Mouse (Mus musculus): ENCODE measurements around the gene Slc51b. TPM values are rescaled to one million over a fixed set of nuclear protein-coding genes. Genes with fewer than 3 reads are reported as not detected.

Gene Slc51b
- polyA plus RNA-seq, 1 experiment: 15.0 TPM

DNA sequence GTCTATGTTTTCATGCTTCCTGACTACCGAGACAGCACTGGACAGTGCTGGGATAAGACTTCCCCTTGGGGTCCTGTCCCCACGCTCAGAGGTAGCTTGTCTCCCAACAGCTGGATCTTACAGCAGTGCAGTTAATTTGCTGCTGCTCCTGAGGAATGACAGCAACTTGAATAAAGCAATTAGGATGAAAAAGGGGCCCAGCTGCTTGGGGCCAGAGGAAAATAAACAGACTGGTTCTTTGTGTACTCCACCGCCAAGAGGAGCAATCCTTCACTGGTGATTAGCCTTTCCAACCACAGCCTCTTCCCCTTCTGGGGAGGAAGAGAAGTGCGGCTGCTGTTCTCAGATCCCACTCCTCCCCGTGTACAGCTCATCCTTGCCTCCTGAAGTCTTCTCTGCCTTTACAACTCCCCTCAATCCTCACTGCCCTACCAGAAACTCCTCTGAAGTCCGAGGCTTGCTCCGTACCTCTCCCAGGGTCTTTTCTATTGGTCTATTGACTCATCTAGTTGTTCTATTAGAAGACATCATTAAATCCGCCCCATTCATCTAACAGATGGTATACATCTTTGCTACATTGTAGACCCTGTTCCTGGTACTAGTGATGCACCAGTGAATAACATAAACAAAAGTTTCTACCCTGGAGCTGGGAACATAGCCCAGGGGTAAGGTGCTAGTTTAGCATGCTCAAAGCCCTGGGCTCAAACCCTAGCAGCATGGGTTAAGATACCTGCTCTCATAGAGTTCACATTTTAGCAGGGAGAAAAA is 36.2 kb downstream of the Slc51b start:
- Histone ChIP-seq H3K36me3 (ENCODE audit: control insufficient read depth, insufficient read depth, low read length) (no peaks in the 10 kb centered on the region), H3K4me1 (ENCODE audit: control insufficient read depth, insufficient read depth, low read length) (peaks cover 3% of the 10 kb centered on the region; the same call in 1 of the 2 replicates), H3K27me3 (replicated peaks; ENCODE audit: control insufficient read depth, insufficient read depth, low read length) (no peaks in the 10 kb centered on the region), H3K4me3 (ENCODE audit: insufficient read depth, low read depth, low read length) (no peak overlapping the region), H3K27ac (ENCODE audit: insufficient read depth, low read depth, low read length) (peak overlapping the region; percentile 28)
- peak; percentile 42 for DNase-seq
- TF ChIP-seq POLR2A (IDR thresholded peaks at IDR 0.05; ENCODE audit: low read depth, low read length) (no peak), CTCF (conservative IDR thresholded peaks at IDR 0.05; ENCODE audit: insufficient read depth, insufficient read length, low read depth, low read length) (0 out of 2 replicates have a peak, but pooled peaks have one; percentile 19)
- 53% methylated on average over 8 of the region's 8 CpGs for WGBS

DNA sequence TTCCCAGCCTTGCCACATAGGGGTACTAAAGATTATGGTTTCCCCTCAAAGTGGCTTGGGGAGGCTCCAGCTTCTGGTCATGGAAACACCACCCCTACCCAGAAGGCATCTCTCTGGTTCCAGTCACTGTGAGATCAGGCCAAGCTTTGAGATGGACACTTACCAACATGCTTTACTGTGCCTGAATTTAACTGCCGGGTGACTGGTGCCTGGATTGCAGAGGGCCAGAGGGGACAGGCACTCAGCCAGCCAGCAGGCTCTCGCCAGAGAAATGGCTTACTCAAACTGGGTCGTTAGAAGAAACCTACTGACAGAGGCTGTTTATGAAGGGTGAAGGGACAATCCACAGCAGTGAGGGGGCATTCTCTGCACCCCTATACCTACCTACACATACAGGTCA is 38.5 kb downstream of the Slc51b start:
- H3K27me3 ChIP-seq (replicated peaks; ENCODE audit: control insufficient read depth, insufficient read depth, low read length): no peaks in the 10 kb centered on the region
- H3K36me3 ChIP-seq (ENCODE audit: control insufficient read depth, insufficient read depth, low read length): no peaks in the 10 kb centered on the region
- H3K27ac ChIP-seq (ENCODE audit: insufficient read depth, low read depth, low read length): peak overlapping the region; percentile 1; the same call in 1 of the 2 replicates
- no peak for TF ChIP-seq CTCF (conservative IDR thresholded peaks at IDR 0.05; ENCODE audit: insufficient read depth, insufficient read length, low read depth, low read length)
- TF ChIP-seq POLR2A (IDR thresholded peaks at IDR 0.05; ENCODE audit: low read depth, low read length): no peak
- no peak overlapping the region for H3K4me3 ChIP-seq (ENCODE audit: insufficient read depth, low read depth, low read length)
- peak; percentile 43 for DNase-seq
- WGBS: 38% methylated on average over 3 of the region's 3 CpGs
- H3K4me1 ChIP-seq (ENCODE audit: control insufficient read depth, insufficient read depth, low read length): peaks cover 3% of the 10 kb centered on the region; the same call in 1 of the 2 replicates

GRCm38 (mm10) chr9:65382751-65383097 is 40.0 kb downstream of the Slc51b start:
- Histone ChIP-seq H3K4me3 (ENCODE audit: insufficient read depth, low read depth, low read length) (no peak overlapping the region), H3K4me1 (ENCODE audit: control insufficient read depth, insufficient read depth, low read length) (peaks cover 3% of the 10 kb centered on the region; the same call in 1 of the 2 replicates), H3K27me3 (replicated peaks; ENCODE audit: control insufficient read depth, insufficient read depth, low read length) (no peaks in the 10 kb centered on the region), H3K27ac (ENCODE audit: insufficient read depth, low read depth, low read length) (peak overlapping the region; percentile 60; the same call in 1 of the 2 replicates), H3K36me3 (ENCODE audit: control insufficient read depth, insufficient read depth, low read length) (no peaks in the 10 kb centered on the region)
- TF ChIP-seq CTCF (conservative IDR thresholded peaks at IDR 0.05; ENCODE audit: insufficient read depth, insufficient read length, low read depth, low read length): no peak
- no peak for TF ChIP-seq POLR2A (IDR thresholded peaks at IDR 0.05; ENCODE audit: low read depth, low read length)
- DNase-seq: no peak
- 44% methylated on average over 3 of the region's 3 CpGs for whole genome bisulfite sequencing

DNA sequence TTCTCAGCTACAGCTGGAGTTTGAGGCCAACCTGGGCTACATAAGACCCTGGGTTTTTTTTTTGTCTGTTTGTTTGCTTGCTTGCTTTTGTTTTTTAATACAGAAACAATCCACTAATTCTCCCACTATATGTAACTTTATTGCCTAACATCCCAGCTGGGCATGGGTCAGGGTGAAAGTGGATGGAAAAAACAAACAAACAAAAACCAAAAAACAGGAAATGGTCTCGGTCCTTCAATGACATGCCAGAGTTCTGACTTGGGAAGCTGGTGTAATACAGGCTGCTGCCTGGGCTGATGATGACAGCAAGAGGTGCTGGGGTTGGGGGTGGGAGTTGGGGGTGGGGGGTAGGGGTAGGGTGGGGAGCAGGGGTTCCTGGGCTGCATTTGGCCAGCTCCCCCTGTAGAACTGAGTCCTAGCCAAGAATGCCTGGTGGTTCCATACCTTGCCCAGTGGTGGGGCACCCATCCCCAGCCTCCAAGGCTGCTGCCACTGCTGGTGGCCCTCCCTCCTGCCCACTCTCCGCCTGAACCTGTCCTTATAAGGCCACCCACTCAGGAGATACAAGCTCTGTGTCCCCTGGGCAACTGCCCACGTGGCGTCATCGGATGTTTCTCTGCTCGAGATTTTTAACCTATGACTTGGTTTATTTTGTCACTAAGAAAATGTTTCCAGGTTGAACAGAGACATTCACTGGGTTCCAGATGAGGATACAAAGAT is 40.6 kb downstream of the Slc51b start:
- 69% methylated on average over 6 of the region's 6 CpGs for WGBS
- Histone ChIP-seq H3K27me3 (replicated peaks; ENCODE audit: control insufficient read depth, insufficient read depth, low read length) (no peaks in the 10 kb centered on the region), H3K36me3 (ENCODE audit: control insufficient read depth, insufficient read depth, low read length) (no peaks in the 10 kb centered on the region), H3K4me3 (ENCODE audit: insufficient read depth, low read depth, low read length) (no peak overlapping the region), H3K4me1 (ENCODE audit: control insufficient read depth, insufficient read depth, low read length) (peaks cover 3% of the 10 kb centered on the region; the same call in 1 of the 2 replicates), H3K27ac (ENCODE audit: insufficient read depth, low read depth, low read length) (no peak overlapping the region)
- TF ChIP-seq POLR2A (IDR thresholded peaks at IDR 0.05; ENCODE audit: low read depth, low read length) (no peak), CTCF (conservative IDR thresholded peaks at IDR 0.05; ENCODE audit: insufficient read depth, insufficient read length, low read depth, low read length) (no peak)
- DNase-seq: no peak

DNA sequence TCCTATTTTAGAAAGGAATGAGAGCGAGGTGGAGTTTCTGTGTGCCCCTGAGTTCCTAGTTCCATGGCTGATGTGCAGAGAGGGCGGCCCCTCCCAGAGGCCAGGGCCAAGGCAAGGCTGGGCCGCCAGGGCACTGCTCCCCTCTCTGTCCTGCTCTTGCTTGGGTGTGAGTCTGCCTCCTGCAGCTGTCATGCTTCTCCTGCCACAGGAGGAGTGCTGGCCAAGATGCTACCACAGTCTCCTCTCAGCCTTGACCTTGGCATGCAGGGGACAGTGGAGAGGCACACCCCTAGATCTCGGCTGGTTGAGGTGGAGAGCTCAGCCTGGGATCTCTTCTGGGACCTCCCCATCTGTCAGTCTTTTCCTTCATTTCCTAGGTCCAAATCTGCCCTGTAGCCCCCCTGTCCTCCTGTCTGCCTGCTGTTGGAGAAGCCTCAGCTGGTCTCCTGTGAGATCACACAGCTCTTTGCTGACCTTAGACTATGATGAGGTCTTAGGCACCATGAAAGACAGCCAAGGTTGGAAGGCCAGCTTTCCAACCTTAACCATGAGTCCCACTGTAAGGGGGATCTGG is 41.7 kb downstream of the Slc51b start:
- Histone ChIP-seq H3K27me3 (replicated peaks; ENCODE audit: control insufficient read depth, insufficient read depth, low read length) (no peaks in the 10 kb centered on the region), H3K27ac (ENCODE audit: insufficient read depth, low read depth, low read length) (no peak overlapping the region), H3K4me1 (ENCODE audit: control insufficient read depth, insufficient read depth, low read length) (peaks cover 3% of the 10 kb centered on the region; the same call in 1 of the 2 replicates), H3K36me3 (ENCODE audit: control insufficient read depth, insufficient read depth, low read length) (no peaks in the 10 kb centered on the region), H3K4me3 (ENCODE audit: insufficient read depth, low read depth, low read length) (no peak overlapping the region)
- no peak for DNase-seq
- TF ChIP-seq POLR2A (IDR thresholded peaks at IDR 0.05; ENCODE audit: low read depth, low read length) (no peak), CTCF (conservative IDR thresholded peaks at IDR 0.05; ENCODE audit: insufficient read depth, insufficient read length, low read depth, low read length) (no peak)
- 78% methylated on average over 4 of the region's 4 CpGs for WGBS

DNA sequence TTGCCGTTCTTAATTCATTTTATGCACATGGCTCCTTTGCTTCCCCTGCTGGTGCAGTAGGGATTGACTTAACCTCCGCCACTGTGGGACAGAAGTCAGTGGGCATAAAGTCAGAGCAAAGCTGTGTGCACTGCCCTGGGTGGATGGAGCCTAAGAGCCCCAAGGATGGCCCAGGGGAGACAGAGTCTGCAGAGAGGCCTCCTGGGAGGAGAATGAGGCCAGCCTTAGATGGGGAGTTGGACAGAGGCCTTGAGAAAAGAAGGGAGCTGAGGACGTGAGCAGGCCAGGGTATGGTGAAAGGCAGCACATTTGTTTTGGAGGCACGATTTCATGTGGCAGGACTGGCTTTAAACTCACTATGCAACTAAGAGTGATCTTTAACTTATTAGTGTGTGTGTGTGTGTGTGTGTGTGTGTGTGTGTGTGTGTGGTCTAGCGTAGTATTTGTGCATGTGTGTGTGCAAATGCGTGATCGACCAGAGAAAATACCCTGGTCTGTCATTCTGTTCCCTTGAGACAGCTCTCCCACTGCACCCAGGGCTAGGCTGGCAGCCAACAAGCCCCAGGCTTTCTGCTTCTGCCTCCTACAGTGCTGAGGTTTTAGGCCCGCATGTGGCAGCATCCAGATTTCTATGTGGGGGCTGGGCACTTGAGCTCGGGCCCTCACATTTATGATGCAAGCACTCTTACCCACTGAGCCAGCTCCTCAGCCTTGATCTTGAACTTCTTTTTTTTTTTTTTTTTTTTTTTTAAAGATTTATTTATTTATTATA is 47.4 kb downstream of the Slc51b start:
- Histone ChIP-seq H3K27me3 (replicated peaks; ENCODE audit: control insufficient read depth, insufficient read depth, low read length) (no peaks in the 10 kb centered on the region), H3K4me3 (ENCODE audit: insufficient read depth, low read depth, low read length) (no peak overlapping the region), H3K27ac (ENCODE audit: insufficient read depth, low read depth, low read length) (no peak overlapping the region), H3K4me1 (ENCODE audit: control insufficient read depth, insufficient read depth, low read length) (no peaks in the 10 kb centered on the region), H3K36me3 (ENCODE audit: control insufficient read depth, insufficient read depth, low read length) (no peaks in the 10 kb centered on the region)
- TF ChIP-seq CTCF (conservative IDR thresholded peaks at IDR 0.05; ENCODE audit: insufficient read depth, insufficient read length, low read depth, low read length) (no peak), POLR2A (IDR thresholded peaks at IDR 0.05; ENCODE audit: low read depth, low read length) (no peak)
- no peak for DNase-seq
- 70% methylated on average over 9 of the region's 9 CpGs for WGBS
